Mouse (Mus musculus): Measurements from ENCODE around the gene Cybrd1. TPM values are rescaled to one million over a fixed set of nuclear protein-coding genes. Genes with fewer than 3 reads are reported as not detected.

The Cybrd1 gene
- total and polyA plus RNA-seq, 2 experiments, result under 0.01 to 0.05 TPM

- no peaks in the 10 kb centered on the region for H3K79me2 ChIP-seq (ENCODE audit: control insufficient read depth, insufficient read depth, low read length)
- H3K27ac ChIP-seq (replicated peaks; ENCODE audit: insufficient read depth, low read depth, low read length), result no peak overlapping the region
- no peak for TF ChIP-seq POLR2A (IDR thresholded peaks at IDR 0.05; ENCODE audit: extremely low read depth, insufficient read depth, low read length)
- no peak for TF ChIP-seq CTCF (IDR thresholded peaks at IDR 0.05; ENCODE audit: low read depth, low read length)
- no peak overlapping the region for H3K9ac ChIP-seq (ENCODE audit: low read depth, low read length)
- H3K4me3 ChIP-seq (ENCODE audit: insufficient read depth, low read depth, low read length), result no peak overlapping the region
- peak; percentile 91 for DNase-seq (ENCODE audit: extremely low read depth, low read depth, low spot score)
- H3K4me1 ChIP-seq (ENCODE audit: control insufficient read depth, insufficient read depth, low read length), result peaks cover 6% of the 10 kb centered on the region; the same call in 1 of the 2 replicates
- H3K36me3 ChIP-seq (ENCODE audit: control insufficient read depth, insufficient read depth, low read length), result peaks cover 27% of the 10 kb centered on the region
- H3K27me3 ChIP-seq (ENCODE audit: control insufficient read depth, insufficient read depth, low read length), result no peaks in the 10 kb centered on the region
- WGBS, result 40% methylated on average over 6 of the region's 6 CpGs
Measured at GRCm38 (mm10) chr2:71083454-71084193, 34.1 kb upstream of the Cybrd1 start.

- Histone ChIP-seq H3K36me3 (ENCODE audit: control insufficient read depth, insufficient read depth, low read length) (peaks cover 50% of the 10 kb centered on the region), H3K27ac (replicated peaks; ENCODE audit: insufficient read depth, low read depth, low read length) (no peak overlapping the region), H3K9ac (ENCODE audit: low read depth, low read length) (no peak overlapping the region), H3K27me3 (ENCODE audit: control insufficient read depth, insufficient read depth, low read length) (no peaks in the 10 kb centered on the region), H3K79me2 (ENCODE audit: control insufficient read depth, insufficient read depth, low read length) (no peaks in the 10 kb centered on the region; the same call in 1 of the 2 replicates), H3K4me3 (ENCODE audit: insufficient read depth, low read depth, low read length) (no peak overlapping the region), H3K4me1 (ENCODE audit: control insufficient read depth, insufficient read depth, low read length) (peaks cover 2% of the 10 kb centered on the region; the same call in 1 of the 2 replicates)
- WGBS, result 90% methylated on average over 3 of the region's 3 CpGs
- no peak for TF ChIP-seq CTCF (IDR thresholded peaks at IDR 0.05; ENCODE audit: low read depth, low read length)
- no peak for TF ChIP-seq POLR2A (IDR thresholded peaks at IDR 0.05; ENCODE audit: extremely low read depth, insufficient read depth, low read length)
- no peak for DNase-seq (ENCODE audit: extremely low read depth, low read depth, low spot score)
Measured at GRCm38 (mm10) chr2:71089766-71090165, 28.0 kb upstream of the Cybrd1 start.

- Histone ChIP-seq H3K79me2 (ENCODE audit: control insufficient read depth, insufficient read depth, low read length) (no peaks in the 10 kb centered on the region; the same call in 1 of the 2 replicates), H3K27me3 (ENCODE audit: control insufficient read depth, insufficient read depth, low read length) (no peaks in the 10 kb centered on the region), H3K27ac (replicated peaks; ENCODE audit: insufficient read depth, low read depth, low read length) (no peak overlapping the region), H3K4me3 (ENCODE audit: insufficient read depth, low read depth, low read length) (no peak overlapping the region), H3K4me1 (ENCODE audit: control insufficient read depth, insufficient read depth, low read length) (peaks cover 2% of the 10 kb centered on the region; the same call in 1 of the 2 replicates), H3K9ac (ENCODE audit: low read depth, low read length) (no peak overlapping the region), H3K36me3 (ENCODE audit: control insufficient read depth, insufficient read depth, low read length) (peaks cover 52% of the 10 kb centered on the region)
- no peak for TF ChIP-seq CTCF (IDR thresholded peaks at IDR 0.05; ENCODE audit: low read depth, low read length)
- no peak for TF ChIP-seq POLR2A (IDR thresholded peaks at IDR 0.05; ENCODE audit: extremely low read depth, insufficient read depth, low read length)
- 96% methylated on average over 4 of the region's 4 CpGs for WGBS
- DNase-seq (ENCODE audit: extremely low read depth, low read depth, low spot score), result no peak
Measured at GRCm38 (mm10) chr2:71090660-71091445, 26.9 kb upstream of the Cybrd1 start.

- H3K4me3 ChIP-seq (ENCODE audit: insufficient read depth, low read depth, low read length), result no peak overlapping the region
- no peaks in the 10 kb centered on the region for H3K27me3 ChIP-seq (ENCODE audit: control insufficient read depth, insufficient read depth, low read length)
- H3K4me1 ChIP-seq (ENCODE audit: control insufficient read depth, insufficient read depth, low read length), result no peaks in the 10 kb centered on the region
- TF ChIP-seq POLR2A (IDR thresholded peaks at IDR 0.05; ENCODE audit: extremely low read depth, insufficient read depth, low read length) (no peak), CTCF (IDR thresholded peaks at IDR 0.05; ENCODE audit: low read depth, low read length) (no peak)
- H3K9ac ChIP-seq (ENCODE audit: low read depth, low read length), result no peak overlapping the region
- no peak overlapping the region for H3K27ac ChIP-seq (replicated peaks; ENCODE audit: insufficient read depth, low read depth, low read length)
- peaks cover 28% of the 10 kb centered on the region for H3K36me3 ChIP-seq (ENCODE audit: control insufficient read depth, insufficient read depth, low read length)
- no peak for DNase-seq (ENCODE audit: extremely low read depth, low read depth, low spot score)
- WGBS, result 74% methylated on average over 7 of the region's 7 CpGs
- no peaks in the 10 kb centered on the region for H3K79me2 ChIP-seq (ENCODE audit: control insufficient read depth, insufficient read depth, low read length)
Measured at GRCm38 (mm10) chr2:71096170-71096569, 21.6 kb upstream of the Cybrd1 start.

- peaks cover 7% of the 10 kb centered on the region; the same call in 1 of the 2 replicates for H3K36me3 ChIP-seq (ENCODE audit: control insufficient read depth, insufficient read depth, low read length)
- H3K4me3 ChIP-seq (ENCODE audit: insufficient read depth, low read depth, low read length), result no peak overlapping the region
- H3K9ac ChIP-seq (ENCODE audit: low read depth, low read length), result no peak overlapping the region
- no peaks in the 10 kb centered on the region for H3K79me2 ChIP-seq (ENCODE audit: control insufficient read depth, insufficient read depth, low read length)
- no peaks in the 10 kb centered on the region for H3K27me3 ChIP-seq (ENCODE audit: control insufficient read depth, insufficient read depth, low read length)
- H3K27ac ChIP-seq (replicated peaks; ENCODE audit: insufficient read depth, low read depth, low read length), result no peak overlapping the region
- H3K4me1 ChIP-seq (ENCODE audit: control insufficient read depth, insufficient read depth, low read length), result no peaks in the 10 kb centered on the region
- 88% methylated on average over 10 of the region's 10 CpGs for WGBS
- no peak for DNase-seq (ENCODE audit: extremely low read depth, low read depth, low spot score)
- TF ChIP-seq CTCF (IDR thresholded peaks at IDR 0.05; ENCODE audit: low read depth, low read length) (no peak), POLR2A (IDR thresholded peaks at IDR 0.05; ENCODE audit: extremely low read depth, insufficient read depth, low read length) (no peak)
Measured at GRCm38 (mm10) chr2:71102621-71103291, 15.0 kb upstream of the Cybrd1 start.

All from liver, adult 2 months (tissue).